Mouse (Mus musculus) gastrocnemius, postnatal 4 days (tissue): Measurements from ENCODE around the gene Schip1. TPM values are rescaled to one million over a fixed set of nuclear protein-coding genes. Genes with fewer than 3 reads are reported as not detected.

ENCODE experiments used
- DNase-seq, 2 experiments: peaks; one replicate each; pipeline ENCODE4 v3.0.0; 2021 to 2022; ENCODE audit warnings: low spot score in 2 of 2, mixed read lengths in 2 of 2
- total RNA-seq, 2 experiments: library from RNA; stranded (reverse); gene quantifications; 2 replicates each; pipeline ENCODE4 v1.2.3; 2021

Gene Schip1
- total RNA-seq, 2 experiments from 2014 or later, result 76.4 to 77.8 TPM

- no peak for DNase-seq
Observed at GRCm38 (mm10) chr3:68378799-68379198, 314.2 kb downstream of the Schip1 start.

GRCm38 (mm10) chr3:68379242-68379641 lies 314.6 kb downstream of the Schip1 start:
- DNase-seq, result peak in 1 of 2 experiments; percentile 16

- DNase-seq, result no peak
Observed at GRCm38 (mm10) chr3:68383672-68384071, 319.1 kb downstream of the Schip1 start.

- no peak for DNase-seq
Observed at GRCm38 (mm10) chr3:68385544-68385943, 320.9 kb downstream of the Schip1 start.

GRCm38 (mm10) chr3:68388023-68388422 lies 323.4 kb downstream of the Schip1 start:
- no peak for DNase-seq

GRCm38 (mm10) chr3:68393578-68393977 lies 329.0 kb downstream of the Schip1 start:
- no peak for DNase-seq

- DNase-seq, result no peak
Observed at GRCm38 (mm10) chr3:68398691-68399090, 334.1 kb downstream of the Schip1 start.

GRCm38 (mm10) chr3:68400121-68400520 lies 335.5 kb downstream of the Schip1 start:
- DNase-seq, result no peak

- no peak for DNase-seq
Observed at GRCm38 (mm10) chr3:68403343-68403742, 338.7 kb downstream of the Schip1 start.

- no peak for DNase-seq
Observed at GRCm38 (mm10) chr3:68403783-68404217, 339.2 kb downstream of the Schip1 start.

GRCm38 (mm10) chr3:68405724-68406123 lies 341.1 kb downstream of the Schip1 start:
- DNase-seq, result no peak

- DNase-seq, result no peak
Observed at GRCm38 (mm10) chr3:68412262-68412661, 347.7 kb downstream of the Schip1 start.

GRCm38 (mm10) chr3:68419792-68420191 lies 355.2 kb downstream of the Schip1 start:
- no peak for DNase-seq

- no peak for DNase-seq
Observed at GRCm38 (mm10) chr3:68420927-68421326, 356.3 kb downstream of the Schip1 start.

- no peak for DNase-seq
Observed at GRCm38 (mm10) chr3:68421849-68422248, 357.2 kb downstream of the Schip1 start.

- no peak for DNase-seq
Observed at GRCm38 (mm10) chr3:68428081-68428480, 363.5 kb downstream of the Schip1 start.

- no peak for DNase-seq
Observed at GRCm38 (mm10) chr3:68434435-68434834, 369.8 kb downstream of the Schip1 start.

- no peak for DNase-seq
Observed at GRCm38 (mm10) chr3:68434897-68435296, 370.3 kb downstream of the Schip1 start.

GRCm38 (mm10) chr3:68448480-68448879 lies 383.9 kb downstream of the Schip1 start:
- DNase-seq, result no peak

- DNase-seq, result no peak
Observed at GRCm38 (mm10) chr3:68451634-68452033, 387.0 kb downstream of the Schip1 start.

- no peak for DNase-seq
Observed at GRCm38 (mm10) chr3:68453266-68453665, 388.7 kb downstream of the Schip1 start.

GRCm38 (mm10) chr3:68453719-68454455 lies 389.3 kb downstream of the Schip1 start:
- no peak for DNase-seq

GRCm38 (mm10) chr3:68466643-68467042 lies 402.0 kb downstream of the Schip1 start:
- no peak for DNase-seq
